In the genomic region with DNA sequence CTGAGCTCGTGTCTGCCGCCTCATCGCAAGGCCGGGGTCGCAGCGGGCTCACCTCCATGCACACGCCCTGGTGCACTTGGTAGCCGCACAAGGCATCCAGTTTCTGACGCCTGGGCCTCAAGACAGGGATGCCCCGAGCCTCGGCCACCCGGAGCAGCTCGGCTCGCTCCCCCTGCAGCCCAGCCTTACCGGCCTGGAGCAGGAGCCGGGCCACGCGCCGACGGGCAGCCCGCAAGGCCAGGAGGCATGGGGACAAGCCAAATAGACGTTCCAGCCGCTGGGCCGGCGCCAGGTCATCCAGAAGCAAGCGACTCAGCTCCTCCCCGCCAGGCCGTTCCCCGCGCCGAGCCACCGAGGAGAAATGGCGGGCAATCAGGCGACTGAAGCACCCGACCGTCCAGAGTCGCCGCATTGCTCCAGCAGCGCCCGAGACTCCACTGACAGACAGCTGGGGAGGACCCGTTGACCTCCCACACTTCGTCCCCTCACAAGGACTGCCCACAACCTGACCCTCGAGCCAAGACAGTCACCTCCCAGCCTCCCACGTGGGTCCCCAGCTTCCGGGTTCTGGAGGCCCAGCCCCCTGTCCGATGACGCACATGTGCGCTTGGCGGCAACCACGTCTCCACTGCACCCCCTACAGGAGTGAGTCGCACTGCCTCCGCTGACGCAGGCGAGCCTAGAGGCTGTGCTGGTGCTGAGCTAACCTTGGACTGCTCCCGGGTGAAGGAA, we compare ENCODE assay signal across 7 mouse cellular contexts. TPM values are rescaled to one million over a fixed set of nuclear protein-coding genes. Genes with fewer than 3 reads are reported as not detected.
DNase-seq lines count a peak whose midpoint lies in the region; ATAC-seq and TF ChIP-seq lines count a peak whose summit lies in the region.

A gene (minus strand): TSS at position 555 of the 732 bp plus-strand sequence.

- peak; percentile 97 for TF ChIP-seq CTCF in intestine, postnatal 0 days (IDR thresholded peaks at IDR 0.05; ENCODE audit: low read depth)
- TF ChIP-seq CTCF in small intestine, adult 2 months (IDR thresholded peaks at IDR 0.05; ENCODE audit: extremely low read depth, insufficient read length, insufficient replicate concordance, low read depth, low read length), result peak; percentile 56; the same call in 1 of the 2 replicates

- peak within 1 kb of the TSS; percentile 75 for H3K27ac ChIP-seq in embryonic facial prominence, embryonic 10.5 days (replicated peaks)
- H3K27ac ChIP-seq in intestine, postnatal 0 days (ENCODE audit: low read depth, low read length), result peak within 1 kb of the TSS; percentile 92
- H3K27ac ChIP-seq in midbrain, embryonic 12.5 days (replicated peaks), result peak within 1 kb of the TSS; percentile 69
- H3K27ac ChIP-seq in small intestine, adult 2 months (ENCODE audit: insufficient read depth, low read depth, low read length), result peak within 1 kb of the TSS; percentile 74

- H3K9me3 ChIP-seq in embryonic facial prominence, embryonic 10.5 days, result no peaks in the 10 kb centered on the region
- no peaks in the 10 kb centered on the region for H3K9me3 ChIP-seq in intestine, postnatal 0 days (ENCODE audit: control insufficient read depth)
- H3K9me3 ChIP-seq in midbrain, embryonic 12.5 days, result no peaks in the 10 kb centered on the region

- peaks cover 20% of the 10 kb centered on the region for H3K4me1 ChIP-seq in embryonic facial prominence, embryonic 10.5 days
- no peaks in the 10 kb centered on the region for H3K4me1 ChIP-seq in intestine, postnatal 0 days (replicated peaks; ENCODE audit: control insufficient read depth, insufficient read depth, low read length)
- H3K4me1 ChIP-seq in midbrain, embryonic 12.5 days, result peaks cover 10% of the 10 kb centered on the region
- H3K4me1 ChIP-seq in small intestine, adult 2 months (ENCODE audit: control insufficient read depth, insufficient read depth, insufficient read length, low read length), result peaks cover 12% of the 10 kb centered on the region

- intact Hi-C loops in left cerebral cortex, postnatal 4 days (cut with DNase I), result no loop called here

- no peaks in the 10 kb centered on the region for H3K27me3 ChIP-seq in embryonic facial prominence, embryonic 10.5 days (replicated peaks; ENCODE audit: low read depth, poor library complexity, severe bottlenecking)
- no peaks in the 10 kb centered on the region for H3K27me3 ChIP-seq in intestine, postnatal 0 days (replicated peaks; ENCODE audit: control insufficient read depth, insufficient read depth, low read length)
- no peaks in the 10 kb centered on the region; the same call in 1 of the 2 replicates for H3K27me3 ChIP-seq in midbrain, embryonic 12.5 days
- no peaks in the 10 kb centered on the region for H3K27me3 ChIP-seq in small intestine, adult 2 months (ENCODE audit: control insufficient read depth, insufficient read depth, low read length)

- ATAC-seq in intestine, postnatal 0 days, result peak; percentile 87
- peak; percentile 88 for ATAC-seq in midbrain, embryonic 12.5 days (ENCODE audit: low FRiP score, low read depth)

- peak within 1 kb of the TSS; percentile 74 for H3K9ac ChIP-seq in intestine, postnatal 0 days (ENCODE audit: low read depth, low read length)
- peak within 1 kb of the TSS; percentile 63 for H3K9ac ChIP-seq in midbrain, embryonic 12.5 days (replicated peaks)

- H3K4me3 ChIP-seq in embryonic facial prominence, embryonic 10.5 days, result peak within 1 kb of the TSS; percentile 67
- H3K4me3 ChIP-seq in intestine, postnatal 0 days (ENCODE audit: low read depth, low read length), result peak within 1 kb of the TSS; percentile 76
- peak within 1 kb of the TSS; percentile 73 for H3K4me3 ChIP-seq in midbrain, embryonic 12.5 days
- peak within 1 kb of the TSS; percentile 78 for H3K4me3 ChIP-seq in small intestine, adult 2 months (ENCODE audit: low read depth, low read length)

- TF ChIP-seq POLR2A in small intestine, adult 2 months (IDR thresholded peaks at IDR 0.05; ENCODE audit: low read depth, low read length), result no peak

- peaks cover 17% of the 10 kb centered on the region for H3K36me3 ChIP-seq in embryonic facial prominence, embryonic 10.5 days (replicated peaks)
- peaks cover 28% of the 10 kb centered on the region for H3K36me3 ChIP-seq in intestine, postnatal 0 days (ENCODE audit: control insufficient read depth, insufficient read depth)
- H3K36me3 ChIP-seq in midbrain, embryonic 12.5 days, result no peaks in the 10 kb centered on the region
- peaks cover 29% of the 10 kb centered on the region for H3K36me3 ChIP-seq in small intestine, adult 2 months (ENCODE audit: control insufficient read depth, insufficient read depth, low read length)

- under 1% methylated on average over 55 of the region's 55 CpGs for WGBS in embryonic facial prominence, embryonic 10.5 days
- under 1% methylated on average over 55 of the region's 55 CpGs for WGBS in intestine, postnatal 0 days
- WGBS in midbrain, embryonic 12.5 days, result under 1% methylated on average over 55 of the region's 55 CpGs
- WGBS in small intestine, adult 2 months, result under 1% methylated on average over 55 of the region's 55 CpGs

- H3K4me2 ChIP-seq in intestine, postnatal 0 days (replicated peaks; ENCODE audit: low read depth), result peak within 1 kb of the TSS; percentile 100
- H3K4me2 ChIP-seq in midbrain, embryonic 12.5 days (replicated peaks), result peak within 1 kb of the TSS; percentile 100

- DNase-seq in adrenal gland, postnatal 10 days, result peak; percentile 98
- peak; percentile 94 for DNase-seq in embryonic facial prominence, embryonic 10.5 days (ENCODE audit: low spot score)
- DNase-seq in gonadal fat pad, adult 2 months (ENCODE audit: low read depth), result peak; percentile 71
- peak; percentile 95 for DNase-seq in left cerebral cortex, postnatal 4 days

RNA-seq across cellular contexts. Expression of the gene that starts here (rescaled TPM):
- 10 to 100 TPM; 14.0 to 22.7 TPM for total RNA-seq in adrenal gland, postnatal 10 days (2021)
- polyA plus RNA-seq in embryonic facial prominence, embryonic 10.5 days (2016; fragmentation: Nextera tagmentation; extraction: Ambion mirVana), result 10.0 and 12.0 TPM in 2 replicates
- polyA plus RNA-seq in gonadal fat pad, adult 2 months (2012; rRNA removed), result 8.9 and 10.0 TPM in 2 replicates
- polyA plus RNA-seq in intestine, postnatal 0 days (2015; fragmentation: Nextera tagmentation; extraction: Ambion mirVana), result 7.1 and 8.9 TPM in 2 replicates
- 10 to 100 TPM; 15.6 to 24.5 TPM for total RNA-seq in left cerebral cortex, postnatal 4 days (2021)
- 11.0 and 11.7 TPM in 2 replicates for polyA plus RNA-seq in midbrain, embryonic 12.5 days (2016; fragmentation: Nextera tagmentation; extraction: Ambion mirVana)
- polyA plus RNA-seq in small intestine, adult 2 months (2012; rRNA removed), result 6.3 and 13.7 TPM in 2 replicates

Comparison
In these comparisons a context has a peak if more than half of its experiments do, and no peak if none do; other contexts are left out.
1. Peak in every context shown above with its lines: DNase-seq, ATAC-seq, H3K4me3 ChIP-seq and H3K27ac ChIP-seq.